Mouse (Mus musculus): ENCODE results near the gene 1700016H13Rik. TPM values are rescaled to one million over a fixed set of nuclear protein-coding genes. Genes with fewer than 3 reads are reported as not detected.

The 1700016H13Rik gene
- polyA plus RNA-seq, 1 experiment from 2014 or later: 0.28 TPM

DNA sequence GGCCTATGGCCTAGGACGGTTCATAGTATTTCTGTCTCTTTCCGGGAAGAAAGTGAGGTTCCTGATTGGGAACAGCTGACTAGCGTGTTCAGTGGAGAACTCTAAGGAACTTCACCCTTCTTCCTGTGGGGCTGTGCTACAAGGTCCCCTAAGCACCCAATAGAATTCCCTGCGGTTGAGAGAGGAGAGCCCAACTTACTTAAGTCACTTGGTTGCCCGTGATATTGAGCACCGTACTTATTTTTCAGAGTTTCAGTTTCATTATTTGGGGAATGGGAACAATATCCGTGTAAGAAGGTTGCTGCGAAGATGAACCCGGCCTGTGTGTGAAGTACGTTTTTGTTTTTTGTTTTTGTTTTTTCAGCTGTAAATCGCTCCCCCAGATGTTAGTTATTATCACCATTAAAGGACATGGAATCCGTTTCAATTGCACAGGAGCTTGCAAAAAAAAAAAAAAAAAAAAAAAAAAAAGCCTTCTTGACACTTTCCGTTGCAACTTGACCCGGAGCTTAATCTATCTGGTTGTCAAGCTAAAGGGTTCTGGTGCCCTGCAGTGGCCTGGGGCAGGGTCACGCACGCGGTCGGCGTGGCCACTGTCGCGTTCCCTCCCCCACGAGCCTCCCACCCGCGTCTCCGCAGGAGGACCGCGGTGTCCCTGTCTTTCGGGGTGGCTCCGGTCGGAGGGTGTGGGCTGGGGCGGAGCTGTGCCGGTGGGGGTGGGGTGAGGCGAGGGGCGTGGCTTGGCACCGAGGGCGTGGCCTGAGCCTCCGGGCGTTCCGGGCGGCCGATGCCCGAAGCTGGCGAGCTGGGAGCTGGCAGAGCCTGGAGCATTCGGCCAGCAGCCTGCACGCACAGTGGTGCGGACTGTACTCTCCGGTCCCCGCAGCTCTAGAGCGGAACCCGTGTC is 36.1 kb upstream of the 1700016H13Rik start, which contains the start of gene Aff1:
TSS of gene Aff1 (plus strand) at position 751 of the 907 bp plus-strand sequence.
- no peak within 1 kb of the TSS for H3K27ac ChIP-seq
- H3K36me3 ChIP-seq: no peaks in the 10 kb centered on the region
- peak; percentile 97 for ATAC-seq
- peak within 1 kb of the TSS; percentile 54 for H3K9ac ChIP-seq
- no peaks in the 10 kb centered on the region for H3K9me3 ChIP-seq
- H3K27me3 ChIP-seq (replicated peaks): peaks cover 18% of the 10 kb centered on the region; the same call in 1 of the 2 replicates
- 0 out of 2 replicates have a peak, but pooled peaks cover 10% of the 10 kb centered on the region for H3K4me1 ChIP-seq (replicated peaks)
- H3K4me3 ChIP-seq (replicated peaks): peak within 1 kb of the TSS; percentile 64
- WGBS: 4% methylated on average over 50 of the region's 50 CpGs
- H3K4me2 ChIP-seq (replicated peaks): peak within 1 kb of the TSS; percentile 99

- peak overlapping the region; percentile 99; the same call in 1 of the 2 replicates for H3K4me2 ChIP-seq (replicated peaks)
- no peak overlapping the region for H3K4me3 ChIP-seq (replicated peaks)
Measured at GRCm38 (mm10) chr5:103691171-103691570, 35.4 kb upstream of the 1700016H13Rik start.

GRCm38 (mm10) chr5:103690190-103690589 is 34.4 kb upstream of the 1700016H13Rik start:
- WGBS: 89% methylated on average over 8 of the region's 8 CpGs
- no peak overlapping the region for H3K9ac ChIP-seq
- H3K4me3 ChIP-seq (replicated peaks): no peak overlapping the region
- no peaks in the 10 kb centered on the region for H3K36me3 ChIP-seq
- no peak overlapping the region for H3K4me2 ChIP-seq (replicated peaks)
- no peak overlapping the region for H3K27ac ChIP-seq
- H3K9me3 ChIP-seq: no peaks in the 10 kb centered on the region
- ATAC-seq: no peak
- 0 out of 2 replicates have a peak, but pooled peaks cover 10% of the 10 kb centered on the region for H3K4me1 ChIP-seq (replicated peaks)
- peaks cover 18% of the 10 kb centered on the region; the same call in 1 of the 2 replicates for H3K27me3 ChIP-seq (replicated peaks)

More at GRCm38 (mm10) chr5:103691171-103691570, 35.4 kb upstream of the 1700016H13Rik start:
- no peak overlapping the region for H3K9ac ChIP-seq
- no peaks in the 10 kb centered on the region for H3K36me3 ChIP-seq
- H3K9me3 ChIP-seq: no peaks in the 10 kb centered on the region
- 0 out of 2 replicates have a peak, but pooled peaks cover 10% of the 10 kb centered on the region for H3K4me1 ChIP-seq (replicated peaks)
- ATAC-seq: no peak
- peaks cover 18% of the 10 kb centered on the region; the same call in 1 of the 2 replicates for H3K27me3 ChIP-seq (replicated peaks)
- no peak overlapping the region for H3K27ac ChIP-seq

GRCm38 (mm10) chr5:103689645-103690044 is 33.8 kb upstream of the 1700016H13Rik start:
- no peak for ATAC-seq
- 84% methylated on average over 5 of the region's 5 CpGs for WGBS
- peaks cover 18% of the 10 kb centered on the region; the same call in 1 of the 2 replicates for H3K27me3 ChIP-seq (replicated peaks)
- H3K4me2 ChIP-seq (replicated peaks): no peak overlapping the region
- H3K9me3 ChIP-seq: no peaks in the 10 kb centered on the region
- H3K4me1 ChIP-seq (replicated peaks): 0 out of 2 replicates have a peak, but pooled peaks cover 10% of the 10 kb centered on the region
- H3K36me3 ChIP-seq: no peaks in the 10 kb centered on the region
- no peak overlapping the region for H3K27ac ChIP-seq
- H3K4me3 ChIP-seq (replicated peaks): no peak overlapping the region
- H3K9ac ChIP-seq: no peak overlapping the region

GRCm38 (mm10) chr5:103681824-103682223 is 26.0 kb upstream of the 1700016H13Rik start:
- Histone ChIP-seq H3K9me3 (no peaks in the 10 kb centered on the region), H3K27ac (no peak overlapping the region), H3K4me1 (replicated peaks) (no peaks in the 10 kb centered on the region), H3K9ac (no peak overlapping the region), H3K4me3 (replicated peaks) (no peak overlapping the region), H3K27me3 (replicated peaks) (no peaks in the 10 kb centered on the region), H3K36me3 (no peaks in the 10 kb centered on the region), H3K4me2 (replicated peaks) (no peak overlapping the region)
- WGBS: 59% methylated on average over 3 of the region's 3 CpGs
- no peak for ATAC-seq

- ATAC-seq: no peak
- WGBS: 47% methylated on average over 4 of the region's 4 CpGs
- Histone ChIP-seq H3K4me2 (replicated peaks) (no peak overlapping the region), H3K27me3 (replicated peaks) (no peaks in the 10 kb centered on the region), H3K4me3 (replicated peaks) (no peak overlapping the region), H3K4me1 (replicated peaks) (no peaks in the 10 kb centered on the region), H3K27ac (no peak overlapping the region), H3K9me3 (no peaks in the 10 kb centered on the region), H3K36me3 (no peaks in the 10 kb centered on the region), H3K9ac (no peak overlapping the region)
Measured at GRCm38 (mm10) chr5:103680381-103680780, 24.6 kb upstream of the 1700016H13Rik start.

GRCm38 (mm10) chr5:103678974-103679373 is 23.2 kb upstream of the 1700016H13Rik start:
- no peak overlapping the region for H3K4me3 ChIP-seq (replicated peaks)
- no peaks in the 10 kb centered on the region for H3K9me3 ChIP-seq
- no peak overlapping the region for H3K4me2 ChIP-seq (replicated peaks)
- no peaks in the 10 kb centered on the region for H3K27me3 ChIP-seq (replicated peaks)
- no peaks in the 10 kb centered on the region for H3K36me3 ChIP-seq
- no peak overlapping the region for H3K27ac ChIP-seq
- H3K9ac ChIP-seq: no peak overlapping the region
- H3K4me1 ChIP-seq (replicated peaks): no peaks in the 10 kb centered on the region
- no peak for ATAC-seq
- WGBS: 93% methylated on average over 5 of the region's 5 CpGs

DNA sequence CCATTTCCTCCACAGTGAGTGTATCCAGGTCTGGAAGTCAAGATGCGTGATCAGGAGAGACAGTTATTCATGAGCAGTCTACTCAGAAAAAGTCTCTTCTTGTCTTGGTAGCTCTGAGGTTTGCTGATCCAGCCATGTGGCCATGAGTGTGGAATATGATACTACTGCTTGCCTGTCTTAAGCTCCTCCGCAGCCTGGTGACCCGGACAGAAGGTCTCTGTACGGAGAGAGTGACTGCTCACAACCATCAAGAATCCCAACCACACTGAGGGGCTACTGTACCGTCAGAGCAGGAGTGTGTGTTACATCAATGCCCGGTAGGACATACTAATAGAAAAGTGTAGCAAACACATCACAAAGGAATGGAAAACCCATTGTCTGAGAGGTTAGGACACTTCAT is 22.1 kb upstream of the 1700016H13Rik start:
- no peak overlapping the region for H3K27ac ChIP-seq
- no peak for ATAC-seq
- H3K4me3 ChIP-seq (replicated peaks): no peak overlapping the region
- no peak overlapping the region for H3K9ac ChIP-seq
- H3K36me3 ChIP-seq: no peaks in the 10 kb centered on the region
- H3K9me3 ChIP-seq: no peaks in the 10 kb centered on the region
- no peak overlapping the region for H3K4me2 ChIP-seq (replicated peaks)
- H3K27me3 ChIP-seq (replicated peaks): no peaks in the 10 kb centered on the region
- H3K4me1 ChIP-seq (replicated peaks): no peaks in the 10 kb centered on the region
- 87% methylated on average over 6 of the region's 6 CpGs for WGBS

DNA sequence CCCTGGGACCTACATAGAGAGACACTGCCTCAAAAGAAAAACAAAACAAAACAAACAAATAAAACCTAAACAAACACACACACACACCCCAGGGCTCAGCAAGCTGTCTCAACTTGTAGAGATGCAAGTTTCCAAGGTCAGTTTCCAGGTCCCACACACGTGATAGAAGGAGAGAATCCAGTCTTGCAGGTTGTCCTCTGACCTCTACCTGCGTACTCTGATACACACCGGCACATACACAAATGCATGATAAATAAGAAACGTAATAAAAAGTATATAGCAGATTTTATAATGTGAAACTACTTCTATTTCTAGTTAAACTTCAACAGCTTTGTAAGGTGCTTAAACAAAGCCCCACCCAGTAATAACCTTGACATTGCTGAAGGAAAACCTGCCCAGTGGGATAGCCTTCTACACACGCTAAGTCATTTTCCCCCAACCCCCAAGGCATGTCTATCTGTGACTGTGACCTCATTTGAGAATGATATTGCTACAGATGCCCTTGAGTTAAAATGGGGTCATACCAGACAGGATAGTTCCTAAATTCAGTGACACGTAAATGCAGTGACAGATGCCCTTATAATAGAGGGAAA is 20.6 kb upstream of the 1700016H13Rik start:
- no peaks in the 10 kb centered on the region for H3K27me3 ChIP-seq (replicated peaks)
- H3K27ac ChIP-seq: peak overlapping the region; percentile 58; the same call in 1 of the 2 replicates
- no peak overlapping the region for H3K4me2 ChIP-seq (replicated peaks)
- 68% methylated on average over 6 of the region's 6 CpGs for WGBS
- no peaks in the 10 kb centered on the region for H3K36me3 ChIP-seq
- ATAC-seq: peak; percentile 79
- no peak overlapping the region for H3K4me3 ChIP-seq (replicated peaks)
- H3K9ac ChIP-seq: no peak overlapping the region
- no peaks in the 10 kb centered on the region for H3K9me3 ChIP-seq
- 0 out of 2 replicates have a peak, but pooled peaks cover 3% of the 10 kb centered on the region for H3K4me1 ChIP-seq (replicated peaks)

DNA sequence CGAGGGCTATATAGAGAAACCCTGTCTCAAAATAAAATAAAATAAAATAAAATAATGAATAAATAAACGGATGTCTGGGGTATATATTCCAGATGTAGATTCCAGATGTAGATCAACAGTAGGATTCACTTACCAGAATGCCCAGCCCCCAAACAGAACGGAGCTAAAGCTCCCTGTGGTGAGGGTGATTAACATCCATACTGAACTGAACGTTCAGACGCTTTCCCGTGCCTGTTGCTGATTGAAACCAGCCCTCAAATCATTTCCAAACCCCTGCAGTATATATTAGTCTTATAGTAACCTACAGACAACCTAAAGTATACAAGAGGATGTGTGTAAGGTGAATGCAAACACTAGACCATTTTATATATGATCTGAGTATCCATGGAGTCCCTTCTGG is 18.7 kb upstream of the 1700016H13Rik start:
- Histone ChIP-seq H3K9ac (no peak overlapping the region), H3K36me3 (no peaks in the 10 kb centered on the region), H3K4me2 (replicated peaks) (no peak overlapping the region), H3K27ac (no peak overlapping the region), H3K27me3 (replicated peaks) (no peaks in the 10 kb centered on the region), H3K9me3 (no peaks in the 10 kb centered on the region), H3K4me1 (replicated peaks) (0 out of 2 replicates have a peak, but pooled peaks cover 3% of the 10 kb centered on the region), H3K4me3 (replicated peaks) (no peak overlapping the region)
- 46% methylated on average over 6 of the region's 6 CpGs for WGBS
- ATAC-seq: no peak

GRCm38 (mm10) chr5:103673611-103674010 is 17.8 kb upstream of the 1700016H13Rik start:
- no peaks in the 10 kb centered on the region for H3K36me3 ChIP-seq
- 0 out of 2 replicates have a peak, but pooled peaks cover 3% of the 10 kb centered on the region for H3K4me1 ChIP-seq (replicated peaks)
- ATAC-seq: no peak
- WGBS: 69% methylated on average over 4 of the region's 4 CpGs
- no peak overlapping the region for H3K4me3 ChIP-seq (replicated peaks)
- no peak overlapping the region for H3K27ac ChIP-seq
- no peaks in the 10 kb centered on the region for H3K27me3 ChIP-seq (replicated peaks)
- no peak overlapping the region for H3K9ac ChIP-seq
- H3K9me3 ChIP-seq: no peaks in the 10 kb centered on the region
- H3K4me2 ChIP-seq (replicated peaks): no peak overlapping the region

GRCm38 (mm10) chr5:103671858-103672257 is 16.0 kb upstream of the 1700016H13Rik start:
- H3K9ac ChIP-seq: no peak overlapping the region
- no peak overlapping the region for H3K4me3 ChIP-seq (replicated peaks)
- 0 out of 2 replicates have a peak, but pooled peaks cover 3% of the 10 kb centered on the region for H3K4me1 ChIP-seq (replicated peaks)
- WGBS: 52% methylated on average over 3 of the region's 3 CpGs
- no peak overlapping the region for H3K4me2 ChIP-seq (replicated peaks)
- ATAC-seq: no peak
- no peak overlapping the region for H3K27ac ChIP-seq
- H3K36me3 ChIP-seq: no peaks in the 10 kb centered on the region
- H3K27me3 ChIP-seq (replicated peaks): no peaks in the 10 kb centered on the region
- no peaks in the 10 kb centered on the region for H3K9me3 ChIP-seq
